Mouse (Mus musculus) left cerebral cortex, postnatal 4 days (tissue): ENCODE data around the gene Fbxl5. TPM values are rescaled to one million over a fixed set of nuclear protein-coding genes. Genes with fewer than 3 reads are reported as not detected.

Source experiments
- DNase-seq: peaks from one replicate; pipeline ENCODE4 v3.0.0-alpha.2; 2022
- intact Hi-C: fragments of 180-260 bp; cut with DNase I; formaldehyde crosslinking; loops from one replicate; pipeline ENCODE4 v1.15.1; 2025
- total RNA-seq, 2 experiments: library from RNA; stranded (reverse); gene quantifications; 2 replicates each; pipeline ENCODE4 v1.2.3; 2021

Fbxl5 gene
- total RNA-seq, 2 experiments from 2014 or later: 82.4 to 85.1 TPM

- no peak for DNase-seq
- intact Hi-C loops: no loop called here
These were observed 33.3 kb downstream of the Fbxl5 start for GRCm38 (mm10) chr5:43787976-43788752.

GRCm38 (mm10) chr5:43786607-43787006, 34.8 kb downstream of the Fbxl5 start:
- intact Hi-C loops: no loop called here

GRCm38 (mm10) chr5:43783996-43784395, 37.4 kb downstream of the Fbxl5 start:
- intact Hi-C loops: no loop called here

More at GRCm38 (mm10) chr5:43786607-43787006, 34.8 kb downstream of the Fbxl5 start:
- DNase-seq: no peak

GRCm38 (mm10) chr5:43781977-43782930, 39.2 kb downstream of the Fbxl5 start:
- intact Hi-C loops: no loop called here
- DNase-seq: peak; percentile 84

More at GRCm38 (mm10) chr5:43783996-43784395, 37.4 kb downstream of the Fbxl5 start:
- no peak for DNase-seq

- intact Hi-C loops: no loop called here
- DNase-seq: no peak
These were observed 39.9 kb downstream of the Fbxl5 start for GRCm38 (mm10) chr5:43781423-43781976.

- DNase-seq: no peak
- intact Hi-C loops: no loop called here
These were observed 42.9 kb downstream of the Fbxl5 start for GRCm38 (mm10) chr5:43778583-43778982.

GRCm38 (mm10) chr5:43776993-43777392, 44.4 kb downstream of the Fbxl5 start:
- intact Hi-C loops: no loop called here
- DNase-seq: no peak

GRCm38 (mm10) chr5:43776407-43776806, 45.0 kb downstream of the Fbxl5 start:
- no peak for DNase-seq
- intact Hi-C loops: no loop called here

GRCm38 (mm10) chr5:43771555-43771954, 49.9 kb downstream of the Fbxl5 start:
- DNase-seq: no peak
- intact Hi-C loops: no loop called here

GRCm38 (mm10) chr5:43770618-43771354, 50.7 kb downstream of the Fbxl5 start:
- no peak for DNase-seq
- intact Hi-C loops: no loop called here

GRCm38 (mm10) chr5:43749092-43749491, 72.3 kb downstream of the Fbxl5 start:
- intact Hi-C loops: no loop called here
- DNase-seq: no peak

GRCm38 (mm10) chr5:43748039-43748438, 73.4 kb downstream of the Fbxl5 start:
- DNase-seq: no peak
- intact Hi-C loops: no loop called here

- intact Hi-C loops: no loop called here
- DNase-seq: no peak
These were observed 76.3 kb downstream of the Fbxl5 start for GRCm38 (mm10) chr5:43745156-43745555.

- no peak for DNase-seq
- intact Hi-C loops: no loop called here
These were observed 77.3 kb downstream of the Fbxl5 start for GRCm38 (mm10) chr5:43744187-43744586.

GRCm38 (mm10) chr5:43732381-43732780, 89.1 kb downstream of the Fbxl5 start:
- intact Hi-C loops: no loop called here
- no peak for DNase-seq

- DNase-seq: no peak
- intact Hi-C loops: no loop called here
These were observed 92.9 kb downstream of the Fbxl5 start for GRCm38 (mm10) chr5:43728375-43729165.

- DNase-seq: no peak
- intact Hi-C loops: no loop called here
These were observed 97.6 kb downstream of the Fbxl5 start for GRCm38 (mm10) chr5:43723830-43724229.

- no peak for DNase-seq
- intact Hi-C loops: no loop called here
These were observed 99.0 kb downstream of the Fbxl5 start for GRCm38 (mm10) chr5:43722452-43722783.

- intact Hi-C loops: no loop called here
- DNase-seq: no peak
These were observed 99.6 kb downstream of the Fbxl5 start for GRCm38 (mm10) chr5:43721538-43722451.
